Mouse (Mus musculus) stomach, postnatal 0 days (tissue): ENCODE measurements around the gene Crygn. TPM values are rescaled to one million over a fixed set of nuclear protein-coding genes. Genes with fewer than 3 reads are reported as not detected.
A peak's percentile ranks its signal among the peaks of the same experiment; 100 is the strongest.

Experiments used
- ATAC-seq: fragments of 200-750 bp; cut with Nextera tagmentation; 2 replicates; pipeline ENCODE4 v1.8.0; 2017; ENCODE audit not compliant: low FRiP score, low TSS enrichment
- DNase-seq: peaks from one replicate; pipeline ENCODE4 v3.0.0-alpha.2; 2016; ENCODE audit warnings: low spot score
- H3K27ac ChIP-seq: fragments of 300-500 bp; sonication (generic); replicated peaks from 2 replicates; pipeline ENCODE4 v1.5.1; 2014; ENCODE audit warnings: mild to moderate bottlenecking, control low read depth
- H3K27me3 ChIP-seq: fragments of 300-500 bp; sonication (generic); 2 replicates; pipeline ENCODE4 v1.6.1; 2014; ENCODE audit warnings: low read length; ENCODE audit not compliant: control insufficient read depth, insufficient read depth
- H3K36me3 ChIP-seq: fragments of 300-500 bp; sonication (generic); 2 replicates; pipeline ENCODE4 v1.6.1; 2014; ENCODE audit warnings: low read length, mixed read lengths; ENCODE audit not compliant: control insufficient read depth, insufficient read depth
- H3K4me1 ChIP-seq: fragments of 300-500 bp; sonication (generic); replicated peaks from 2 replicates; pipeline ENCODE4 v1.6.1; 2014; ENCODE audit warnings: antibody characterized with exemption; ENCODE audit not compliant: control insufficient read depth, insufficient read depth
- H3K4me2 ChIP-seq: fragments of 300-500 bp; sonication (generic); replicated peaks from 2 replicates; pipeline ENCODE4 v1.6.1; 2014; ENCODE audit warnings: low read depth, mild to moderate bottlenecking, control low read depth, moderate library complexity
- H3K4me3 ChIP-seq: fragments of 300-500 bp; sonication (generic); 2 replicates; pipeline ENCODE4 v1.5.1; 2014; ENCODE audit warnings: low read depth, low read length, control low read depth
- H3K9ac ChIP-seq: fragments of 300-500 bp; sonication (generic); 2 replicates; pipeline ENCODE4 v1.6.1; 2014; ENCODE audit warnings: mild to moderate bottlenecking, low read length, control low read depth, mixed read lengths
- H3K9me3 ChIP-seq: fragments of 300-500 bp; sonication (generic); 2 replicates; pipeline ENCODE4 v1.6.1; 2016; ENCODE audit warnings: low read length; ENCODE audit not compliant: control insufficient read depth
- CTCF ChIP-seq: IDR thresholded peaks from 2 replicates; pipeline ENCODE4 v1.5.1; 2016; ENCODE audit warnings: antibody characterized with exemption, low read depth, mild to moderate bottlenecking, moderate library complexity
- EP300 ChIP-seq: optimal IDR thresholded peaks from 2 replicates; pipeline ENCODE3; 2016; ENCODE audit warnings: antibody characterized with exemption
- WGBS: fragments of 180-500 bp; shearing (Covaris S2); extraction: QIAGEN DNeasy Blood & Tissue Kit; methylation state at CpG from one replicate; pipeline ENCODE4 v1.1.7; 2014; 5-methylcytosine and 5-hydroxymethylcytosine counted together
- polyA plus RNA-seq: library from polyadenylated mRNA; unstranded; fragments of >200 nt; fragmentation: Nextera tagmentation; extraction: Ambion mirVana; gene quantifications from 2 replicates; pipeline ENCODE4 v1.2.1, GENCODE M21; 2015

Gene Crygn
- polyA plus RNA-seq, 1 experiment from 2014 or later: 3.0 TPM

DNA sequence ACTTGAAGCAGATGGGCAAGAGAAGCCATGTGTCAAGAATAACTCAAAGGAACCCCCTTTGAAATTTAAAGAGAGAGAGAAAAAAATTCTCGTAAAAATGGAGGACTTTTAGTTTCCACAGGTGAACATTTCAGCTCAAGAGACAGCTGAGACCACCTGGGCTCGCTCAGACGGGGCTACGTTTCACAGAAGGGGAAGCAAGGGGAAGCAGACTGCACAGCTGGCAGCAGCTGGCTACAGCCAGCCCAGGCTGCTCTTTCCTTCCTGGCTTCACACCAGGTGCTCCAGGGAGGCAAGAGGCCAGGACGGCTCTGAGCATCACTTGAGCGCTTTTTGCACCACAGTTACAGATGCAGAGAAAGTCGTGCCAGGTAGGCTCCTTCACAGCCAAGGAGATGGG is 40.0 kb upstream of the Crygn start:
- Histone ChIP-seq H3K4me3 (no peak overlapping the region), H3K36me3 (peaks cover 4% of the 10 kb centered on the region; the same call in 1 of the 2 replicates), H3K4me1 (no peaks in the 10 kb centered on the region), H3K27ac (no peak overlapping the region), H3K27me3 (no peaks in the 10 kb centered on the region), H3K9ac (no peak overlapping the region), H3K9me3 (no peaks in the 10 kb centered on the region), H3K4me2 (no peak overlapping the region)
- WGBS: 35% methylated on average over 7 of the region's 7 CpGs
- DNase-seq (no peak), ATAC-seq (no peak)
- TF ChIP-seq CTCF: no peak
- TF ChIP-seq EP300: no peak

DNA sequence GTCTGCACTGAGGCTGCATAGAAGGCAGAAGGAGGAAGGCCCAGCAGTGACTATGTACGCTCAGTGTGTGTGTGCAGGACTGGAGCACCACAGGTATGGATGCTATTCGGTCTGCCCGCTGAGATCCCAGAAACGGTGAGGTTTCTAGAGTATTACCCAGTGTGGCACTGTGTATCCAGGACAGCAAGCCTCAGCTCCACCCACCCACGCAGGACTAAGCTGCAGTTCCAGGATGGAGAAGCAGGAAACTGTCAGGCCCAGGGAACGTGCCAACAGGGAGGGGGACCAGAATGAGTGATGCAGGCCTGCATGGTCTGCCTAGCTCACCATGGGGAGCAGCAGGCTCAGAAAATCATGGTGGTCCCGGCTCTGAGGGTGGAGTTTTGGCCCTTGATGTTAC is 35.2 kb upstream of the Crygn start:
- ATAC-seq (no peak), DNase-seq (no peak)
- Histone ChIP-seq H3K4me2 (no peak overlapping the region), H3K4me3 (no peak overlapping the region), H3K9ac (no peak overlapping the region), H3K27ac (no peak overlapping the region), H3K9me3 (no peaks in the 10 kb centered on the region), H3K4me1 (no peaks in the 10 kb centered on the region), H3K27me3 (no peaks in the 10 kb centered on the region), H3K36me3 (no peaks in the 10 kb centered on the region)
- WGBS: 64% methylated on average over 7 of the region's 7 CpGs
- TF ChIP-seq CTCF (no peak), EP300 (no peak)

DNA sequence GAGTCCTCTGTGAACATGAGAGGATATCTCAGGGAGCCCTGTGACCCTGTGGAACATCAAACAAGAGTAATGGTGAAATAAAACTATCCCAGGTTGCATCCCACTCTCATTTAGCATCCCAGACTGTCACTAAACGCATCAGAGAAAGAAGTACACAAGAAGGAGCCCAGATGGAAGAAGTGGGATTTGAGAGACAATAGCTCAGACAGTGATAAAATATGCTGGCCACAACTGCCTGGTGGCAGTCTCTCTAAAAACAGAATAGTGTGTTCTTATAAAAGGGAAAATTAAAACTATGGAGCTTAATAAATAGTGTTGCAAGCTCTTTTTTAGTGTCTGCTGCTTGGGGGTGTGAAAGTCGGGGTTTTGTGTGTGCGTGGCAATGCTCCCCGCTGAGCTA is 25.1 kb upstream of the Crygn start:
- H3K4me3 ChIP-seq: no peak overlapping the region
- WGBS: 80% methylated on average over 4 of the region's 4 CpGs
- no peak for TF ChIP-seq CTCF
- no peak for TF ChIP-seq EP300
- DNase-seq (no peak), ATAC-seq (no peak)
- no peaks in the 10 kb centered on the region for H3K9me3 ChIP-seq
- H3K4me1 ChIP-seq: no peaks in the 10 kb centered on the region
- no peak overlapping the region for H3K4me2 ChIP-seq
- no peak overlapping the region for H3K9ac ChIP-seq
- no peaks in the 10 kb centered on the region for H3K36me3 ChIP-seq
- H3K27me3 ChIP-seq: no peaks in the 10 kb centered on the region
- H3K27ac ChIP-seq: no peak overlapping the region

DNA sequence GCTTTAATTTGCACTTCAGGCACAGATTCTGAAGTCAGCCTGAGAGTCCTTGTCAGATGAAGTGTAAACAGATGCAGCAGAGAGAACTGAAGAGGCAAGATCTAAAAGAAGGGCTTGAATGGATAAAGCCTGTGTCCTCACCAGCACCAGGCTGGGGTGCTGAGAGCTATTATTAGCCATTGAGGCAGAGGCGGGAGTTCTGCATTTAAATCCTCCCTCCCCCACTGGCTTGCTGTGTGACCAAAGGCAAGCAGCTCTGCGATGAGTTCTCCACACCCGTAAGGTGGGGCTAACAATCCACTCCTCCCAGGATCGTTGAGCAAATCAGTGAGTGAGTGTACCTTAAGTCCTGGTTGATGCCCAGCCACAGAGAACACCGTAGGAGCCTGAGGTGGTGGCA is 23.2 kb upstream of the Crygn start:
- Histone ChIP-seq H3K4me1 (no peaks in the 10 kb centered on the region), H3K36me3 (no peaks in the 10 kb centered on the region), H3K27ac (no peak overlapping the region), H3K4me2 (no peak overlapping the region), H3K4me3 (no peak overlapping the region), H3K9me3 (no peaks in the 10 kb centered on the region), H3K27me3 (no peaks in the 10 kb centered on the region), H3K9ac (no peak overlapping the region)
- no peak for TF ChIP-seq EP300
- no peak for TF ChIP-seq CTCF
- ATAC-seq: no peak
- 30% methylated on average over 5 of the region's 5 CpGs for WGBS
- no peak for DNase-seq

DNA sequence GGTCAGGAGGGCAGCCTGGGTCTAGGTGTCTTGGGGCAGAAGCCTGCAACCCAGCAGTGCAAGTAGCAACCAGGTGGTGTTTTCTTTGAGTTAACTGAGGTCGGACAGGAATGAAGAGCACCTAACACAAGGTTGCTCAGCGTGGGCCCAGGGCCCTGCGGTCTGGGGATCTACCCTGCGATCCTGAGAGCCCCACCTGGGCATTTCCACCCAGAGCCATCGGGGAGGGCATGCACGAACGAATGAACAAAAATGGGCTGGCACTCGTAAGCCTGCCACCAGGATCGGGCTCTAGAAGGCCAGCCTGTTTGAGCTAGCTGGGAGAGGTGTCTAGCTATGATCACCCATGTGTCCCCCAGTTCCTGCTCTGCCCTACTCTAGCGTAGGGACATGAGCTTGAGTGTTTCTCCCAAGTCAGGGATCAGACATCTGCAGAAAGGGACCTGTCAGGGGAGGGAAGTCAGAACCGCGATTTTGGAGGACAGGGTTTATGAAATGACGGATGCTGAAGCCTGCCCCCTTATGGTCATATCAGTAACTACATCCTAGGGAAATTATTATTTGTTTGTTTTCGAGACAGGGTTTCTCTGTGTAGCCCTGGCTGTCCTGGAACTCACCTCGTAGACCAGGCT is 22.2 kb upstream of the Crygn start:
- no peak for TF ChIP-seq EP300
- peak; percentile 80 for TF ChIP-seq CTCF
- 0 out of 2 replicates have a peak overlapping the region, but pooled peaks have one; percentile 11 for H3K4me2 ChIP-seq
- H3K4me1 ChIP-seq: no peaks in the 10 kb centered on the region
- H3K4me3 ChIP-seq: no peak overlapping the region
- no peaks in the 10 kb centered on the region for H3K36me3 ChIP-seq
- no peaks in the 10 kb centered on the region for H3K27me3 ChIP-seq
- DNase-seq (no peak), ATAC-seq (peak; percentile 57)
- H3K27ac ChIP-seq: no peak overlapping the region
- WGBS: 48% methylated on average over 15 of the region's 15 CpGs
- H3K9ac ChIP-seq: no peak overlapping the region
- no peaks in the 10 kb centered on the region for H3K9me3 ChIP-seq

DNA sequence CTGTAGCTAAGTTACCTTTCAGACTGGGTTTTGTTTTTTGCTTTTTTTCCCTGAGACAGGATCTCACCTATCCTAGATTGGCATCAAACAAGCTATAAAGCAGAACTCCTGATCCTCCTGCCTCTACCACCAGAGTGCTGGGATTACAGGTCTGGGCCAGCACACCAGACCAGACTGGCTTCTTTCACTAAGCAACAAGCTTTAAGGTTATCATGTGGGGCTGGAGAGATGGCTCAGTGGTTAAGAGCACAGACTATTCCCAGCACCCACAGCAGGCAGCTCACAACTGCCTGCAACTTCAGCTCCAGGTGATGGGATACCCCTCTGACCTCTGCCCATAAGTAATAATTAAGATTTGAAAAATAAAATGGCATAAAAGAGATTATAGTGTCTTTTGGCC is 21.5 kb upstream of the Crygn start:
- Histone ChIP-seq H3K4me1 (no peaks in the 10 kb centered on the region), H3K9ac (no peak overlapping the region), H3K27me3 (no peaks in the 10 kb centered on the region), H3K27ac (no peak overlapping the region), H3K4me3 (no peak overlapping the region), H3K36me3 (no peaks in the 10 kb centered on the region), H3K9me3 (no peaks in the 10 kb centered on the region), H3K4me2 (no peak overlapping the region)
- no peak for TF ChIP-seq CTCF
- no peak for TF ChIP-seq EP300
- ATAC-seq (no peak), DNase-seq (no peak)
